Mouse (Mus musculus): ENCODE measurements around the gene Prdm2. TPM values are rescaled to one million over a fixed set of nuclear protein-coding genes. Genes with fewer than 3 reads are reported as not detected.

The Prdm2 gene
- polyA plus RNA-seq, 1 experiment from 2014 or later = 3.3 TPM

DNA sequence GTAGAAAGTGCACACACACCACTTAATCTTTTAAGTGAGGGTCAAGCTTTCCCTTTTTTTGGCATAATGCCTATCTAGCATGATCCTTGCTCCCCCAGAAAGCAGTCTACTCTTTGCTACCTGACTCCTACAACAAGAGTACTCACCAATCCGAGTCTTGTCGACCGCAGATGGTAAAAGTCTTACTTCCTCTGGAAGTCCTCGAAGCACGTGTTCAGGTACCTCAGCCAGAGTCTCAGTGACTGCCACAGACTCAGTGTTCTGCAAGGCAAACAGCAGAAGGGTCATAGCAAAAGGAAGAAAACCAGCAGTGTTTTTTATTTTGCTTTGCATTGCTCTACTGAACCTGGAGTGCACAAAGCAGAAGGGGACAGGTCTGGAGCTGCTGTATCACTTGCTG, 32.1 kb downstream of the Prdm2 start:
- H3K27ac ChIP-seq (ENCODE audit: low read length) = no peak overlapping the region
- no peak overlapping the region for H3K4me2 ChIP-seq (ENCODE audit: low read depth, low read length)
- H3K36me3 ChIP-seq (ENCODE audit: control insufficient read depth, insufficient read depth) = no peaks in the 10 kb centered on the region; the same call in 1 of the 2 replicates
- WGBS (ENCODE audit: insufficient replicate concordance) = 74% methylated on average over 5 of the region's 5 CpGs
- H3K9me3 ChIP-seq (replicated peaks; ENCODE audit: control insufficient read depth, low read length) = no peaks in the 10 kb centered on the region
- H3K4me1 ChIP-seq (ENCODE audit: control insufficient read depth, low read depth, low read length) = no peaks in the 10 kb centered on the region
- H3K4me3 ChIP-seq (ENCODE audit: low read depth, low read length) = no peak overlapping the region
- no peak overlapping the region for H3K9ac ChIP-seq (ENCODE audit: low read depth, low read length)
- no peak for ATAC-seq (ENCODE audit: low read depth)
- H3K27me3 ChIP-seq (ENCODE audit: control insufficient read depth, insufficient read depth, low read depth, low read length) = no peaks in the 10 kb centered on the region

DNA sequence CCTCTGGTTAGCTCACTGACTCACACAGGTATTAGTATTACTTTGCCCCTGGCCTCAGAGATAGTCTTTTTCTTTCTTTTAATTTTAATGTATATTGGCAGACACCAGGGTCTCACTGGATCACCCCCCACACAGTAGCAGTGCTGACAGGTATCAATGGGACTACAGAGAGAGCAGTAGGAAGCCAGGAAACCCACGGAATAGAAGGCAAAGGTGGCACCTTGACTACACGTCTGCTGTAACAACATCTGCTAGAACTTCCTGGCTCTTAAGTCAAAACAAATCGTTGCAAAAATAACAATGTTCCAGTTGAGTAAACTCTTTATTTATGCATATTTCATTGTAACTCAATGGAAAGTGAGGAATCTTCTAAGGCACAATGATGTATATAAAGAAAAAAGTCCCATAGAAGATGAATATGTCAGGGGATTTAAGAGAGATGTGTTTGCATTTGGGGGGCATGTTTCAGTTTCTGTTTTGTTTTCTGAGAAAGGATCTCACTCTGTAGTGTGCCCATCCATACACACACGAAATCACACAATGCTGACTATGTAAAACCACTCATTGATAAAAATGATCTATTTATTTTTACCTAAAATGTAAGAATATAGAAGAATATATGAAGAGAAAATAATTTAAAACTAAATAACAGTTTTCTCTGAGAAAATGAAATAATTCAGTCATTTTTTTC, 41.0 kb downstream of the Prdm2 start:
- Histone ChIP-seq H3K9me3 (replicated peaks; ENCODE audit: control insufficient read depth, low read length) (no peaks in the 10 kb centered on the region), H3K4me2 (ENCODE audit: low read depth, low read length) (no peak overlapping the region), H3K9ac (ENCODE audit: low read depth, low read length) (no peak overlapping the region), H3K27ac (ENCODE audit: low read length) (no peak overlapping the region), H3K4me1 (ENCODE audit: control insufficient read depth, low read depth, low read length) (no peaks in the 10 kb centered on the region), H3K4me3 (ENCODE audit: low read depth, low read length) (no peak overlapping the region), H3K36me3 (ENCODE audit: control insufficient read depth, insufficient read depth) (no peaks in the 10 kb centered on the region), H3K27me3 (ENCODE audit: control insufficient read depth, insufficient read depth, low read depth, low read length) (no peaks in the 10 kb centered on the region)
- no peak for ATAC-seq (ENCODE audit: low read depth)
- WGBS (ENCODE audit: insufficient replicate concordance) = 54% methylated on average over 4 of the region's 4 CpGs

GRCm38 (mm10) chr4:143170290-143170689, 42.5 kb downstream of the Prdm2 start:
- Histone ChIP-seq H3K4me2 (ENCODE audit: low read depth, low read length) (no peak overlapping the region), H3K9me3 (replicated peaks; ENCODE audit: control insufficient read depth, low read length) (no peaks in the 10 kb centered on the region), H3K9ac (ENCODE audit: low read depth, low read length) (no peak overlapping the region), H3K27me3 (ENCODE audit: control insufficient read depth, insufficient read depth, low read depth, low read length) (no peaks in the 10 kb centered on the region), H3K4me3 (ENCODE audit: low read depth, low read length) (no peak overlapping the region), H3K27ac (ENCODE audit: low read length) (no peak overlapping the region), H3K4me1 (ENCODE audit: control insufficient read depth, low read depth, low read length) (no peaks in the 10 kb centered on the region), H3K36me3 (ENCODE audit: control insufficient read depth, insufficient read depth) (no peaks in the 10 kb centered on the region)
- 84% methylated on average over 2 of the region's 2 CpGs for WGBS (ENCODE audit: insufficient replicate concordance)
- no peak for ATAC-seq (ENCODE audit: low read depth)

DNA sequence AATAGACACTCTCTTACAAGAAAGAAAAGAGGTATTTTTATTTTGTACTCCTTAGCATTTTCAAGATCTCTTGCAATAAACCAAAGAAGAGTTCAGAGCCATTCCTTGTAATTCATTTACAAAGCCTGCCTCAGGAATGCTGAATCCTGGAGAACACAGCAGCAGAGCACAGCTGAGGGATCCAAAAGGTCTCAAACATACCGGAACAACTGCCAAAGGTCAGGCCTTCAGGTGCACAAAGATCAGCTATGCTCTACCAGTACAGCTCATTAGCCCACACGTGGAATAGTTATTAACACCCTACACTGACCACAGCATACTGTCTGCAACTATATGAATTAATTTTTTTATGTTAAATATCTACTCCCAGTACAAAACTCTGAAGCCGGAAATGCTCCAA, 44.7 kb downstream of the Prdm2 start:
- no peaks in the 10 kb centered on the region for H3K36me3 ChIP-seq (ENCODE audit: control insufficient read depth, insufficient read depth)
- H3K4me3 ChIP-seq (ENCODE audit: low read depth, low read length) = no peak overlapping the region
- no peaks in the 10 kb centered on the region for H3K4me1 ChIP-seq (ENCODE audit: control insufficient read depth, low read depth, low read length)
- no peaks in the 10 kb centered on the region for H3K9me3 ChIP-seq (replicated peaks; ENCODE audit: control insufficient read depth, low read length)
- no peaks in the 10 kb centered on the region for H3K27me3 ChIP-seq (ENCODE audit: control insufficient read depth, insufficient read depth, low read depth, low read length)
- WGBS (ENCODE audit: insufficient replicate concordance) = 68% methylated on average over 3 of the region's 3 CpGs
- no peak overlapping the region for H3K9ac ChIP-seq (ENCODE audit: low read depth, low read length)
- no peak overlapping the region for H3K4me2 ChIP-seq (ENCODE audit: low read depth, low read length)
- H3K27ac ChIP-seq (ENCODE audit: low read length) = no peak overlapping the region
- no peak for ATAC-seq (ENCODE audit: low read depth)

GRCm38 (mm10) chr4:143161619-143162479, 50.9 kb downstream of the Prdm2 start:
- WGBS (ENCODE audit: insufficient replicate concordance) = under 1% methylated on average over 101 of the region's 102 CpGs
- no peaks in the 10 kb centered on the region for H3K9me3 ChIP-seq (replicated peaks; ENCODE audit: control insufficient read depth, low read length)
- peak overlapping the region; percentile 88 for H3K4me3 ChIP-seq (ENCODE audit: low read depth, low read length)
- no peaks in the 10 kb centered on the region for H3K27me3 ChIP-seq (ENCODE audit: control insufficient read depth, insufficient read depth, low read depth, low read length)
- no peaks in the 10 kb centered on the region for H3K36me3 ChIP-seq (ENCODE audit: control insufficient read depth, insufficient read depth)
- H3K9ac ChIP-seq (ENCODE audit: low read depth, low read length) = peak overlapping the region; percentile 86
- H3K4me2 ChIP-seq (ENCODE audit: low read depth, low read length) = peak overlapping the region; percentile 56
- ATAC-seq (ENCODE audit: low read depth) = peak; percentile 99
- H3K4me1 ChIP-seq (ENCODE audit: control insufficient read depth, low read depth, low read length) = peaks cover 17% of the 10 kb centered on the region
- peak overlapping the region; percentile 99 for H3K27ac ChIP-seq (ENCODE audit: low read length)

- whole genome bisulfite sequencing (ENCODE audit: insufficient replicate concordance) = 59% methylated on average over 3 of the region's 3 CpGs
- peaks cover 17% of the 10 kb centered on the region for H3K4me1 ChIP-seq (ENCODE audit: control insufficient read depth, low read depth, low read length)
Observed at GRCm38 (mm10) chr4:143160826-143161225, 52.0 kb downstream of the Prdm2 start.

DNA sequence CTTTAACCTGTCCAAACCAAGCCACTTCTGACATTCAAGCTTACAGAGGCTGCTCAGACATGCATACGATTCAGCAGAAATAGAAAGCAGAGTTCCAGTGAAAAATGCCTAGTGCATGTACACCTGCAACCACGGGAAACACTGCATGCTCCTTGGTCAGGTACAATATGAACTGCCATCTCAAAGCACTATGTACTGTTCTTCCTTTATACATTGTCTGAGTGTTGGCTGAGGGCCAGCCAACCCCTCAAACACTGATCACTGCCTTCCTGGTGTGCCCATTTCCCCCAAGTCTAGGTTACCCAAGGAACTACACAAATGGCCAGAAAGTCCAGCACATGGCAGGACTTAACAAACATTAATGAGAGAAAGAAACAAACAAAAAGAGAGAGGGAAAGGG, 53.5 kb downstream of the Prdm2 start:
- no peak overlapping the region for H3K9ac ChIP-seq (ENCODE audit: low read depth, low read length)
- H3K27ac ChIP-seq (ENCODE audit: low read length) = no peak overlapping the region
- no peaks in the 10 kb centered on the region for H3K36me3 ChIP-seq (ENCODE audit: control insufficient read depth, insufficient read depth)
- no peak for ATAC-seq (ENCODE audit: low read depth)
- no peak overlapping the region for H3K4me3 ChIP-seq (ENCODE audit: low read depth, low read length)
- H3K4me2 ChIP-seq (ENCODE audit: low read depth, low read length) = no peak overlapping the region
- H3K27me3 ChIP-seq (ENCODE audit: control insufficient read depth, insufficient read depth, low read depth, low read length) = no peaks in the 10 kb centered on the region
- H3K9me3 ChIP-seq (replicated peaks; ENCODE audit: control insufficient read depth, low read length) = no peaks in the 10 kb centered on the region
- H3K4me1 ChIP-seq (ENCODE audit: control insufficient read depth, low read depth, low read length) = peaks cover 23% of the 10 kb centered on the region
- WGBS (ENCODE audit: insufficient replicate concordance) = 73% methylated on average over 2 of the region's 2 CpGs

More at GRCm38 (mm10) chr4:143160826-143161225, 52.0 kb downstream of the Prdm2 start:
- Histone ChIP-seq H3K9ac (ENCODE audit: low read depth, low read length) (peak overlapping the region; percentile 86), H3K27me3 (ENCODE audit: control insufficient read depth, insufficient read depth, low read depth, low read length) (no peaks in the 10 kb centered on the region), H3K4me2 (ENCODE audit: low read depth, low read length) (peak overlapping the region; percentile 56), H3K9me3 (replicated peaks; ENCODE audit: control insufficient read depth, low read length) (no peaks in the 10 kb centered on the region), H3K4me3 (ENCODE audit: low read depth, low read length) (peak overlapping the region; percentile 88), H3K27ac (ENCODE audit: low read length) (peak overlapping the region; percentile 99), H3K36me3 (ENCODE audit: control insufficient read depth, insufficient read depth) (no peaks in the 10 kb centered on the region)
- ATAC-seq (ENCODE audit: low read depth) = no peak

GRCm38 (mm10) chr4:143155871-143156270, 56.9 kb downstream of the Prdm2 start:
- H3K9me3 ChIP-seq (replicated peaks; ENCODE audit: control insufficient read depth, low read length) = no peaks in the 10 kb centered on the region
- H3K27me3 ChIP-seq (ENCODE audit: control insufficient read depth, insufficient read depth, low read depth, low read length) = no peaks in the 10 kb centered on the region
- no peak overlapping the region for H3K4me3 ChIP-seq (ENCODE audit: low read depth, low read length)
- peaks cover 20% of the 10 kb centered on the region for H3K4me1 ChIP-seq (ENCODE audit: control insufficient read depth, low read depth, low read length)
- 58% methylated on average over 4 of the region's 4 CpGs for WGBS (ENCODE audit: insufficient replicate concordance)
- H3K4me2 ChIP-seq (ENCODE audit: low read depth, low read length) = no peak overlapping the region
- H3K36me3 ChIP-seq (ENCODE audit: control insufficient read depth, insufficient read depth) = no peaks in the 10 kb centered on the region
- H3K27ac ChIP-seq (ENCODE audit: low read length) = no peak overlapping the region
- no peak overlapping the region for H3K9ac ChIP-seq (ENCODE audit: low read depth, low read length)
- no peak for ATAC-seq (ENCODE audit: low read depth)

DNA sequence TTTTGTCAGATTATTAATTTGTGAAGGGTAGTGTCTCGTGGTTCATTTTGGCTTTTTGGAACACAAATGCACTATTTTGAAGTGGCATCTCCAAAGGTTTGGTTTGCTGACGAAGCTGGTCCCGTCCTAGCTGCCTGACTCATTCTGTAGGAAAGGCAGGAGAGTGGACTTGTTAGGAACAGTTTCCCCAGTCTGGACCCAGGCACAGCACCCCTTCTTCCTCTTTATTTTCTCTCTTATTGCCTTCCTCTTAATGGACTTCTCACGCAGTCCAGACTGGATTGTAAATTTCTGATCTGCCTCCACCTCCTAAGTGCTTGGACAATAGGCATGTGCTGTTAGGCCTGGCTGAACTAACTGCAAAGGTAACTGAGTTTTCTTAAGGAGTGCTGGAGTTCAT, 57.8 kb downstream of the Prdm2 start:
- Histone ChIP-seq H3K36me3 (ENCODE audit: control insufficient read depth, insufficient read depth) (no peaks in the 10 kb centered on the region), H3K27me3 (ENCODE audit: control insufficient read depth, insufficient read depth, low read depth, low read length) (no peaks in the 10 kb centered on the region), H3K9ac (ENCODE audit: low read depth, low read length) (no peak overlapping the region), H3K4me3 (ENCODE audit: low read depth, low read length) (no peak overlapping the region), H3K9me3 (replicated peaks; ENCODE audit: control insufficient read depth, low read length) (no peaks in the 10 kb centered on the region), H3K4me2 (ENCODE audit: low read depth, low read length) (no peak overlapping the region), H3K4me1 (ENCODE audit: control insufficient read depth, low read depth, low read length) (peaks cover 15% of the 10 kb centered on the region), H3K27ac (ENCODE audit: low read length) (no peak overlapping the region)
- no peak for ATAC-seq (ENCODE audit: low read depth)
- whole genome bisulfite sequencing (ENCODE audit: insufficient replicate concordance) = 54% methylated on average over 4 of the region's 4 CpGs

Measured in liver, embryonic 16.5 days (tissue).